Mouse (Mus musculus): ENCODE measurements at regions not wholly inside any gene's neighbourhood (a gene's known extent, or its start where the extent isn't known, plus 50 kb on each side); places are given as distances from the start of the nearest gene placed in this dataset.
"Not testable (repeated sequence)": the region's sequence is repeated elsewhere in the genome, so short reads cannot be mapped to it uniquely, and the experiment has no call there.

DNA sequence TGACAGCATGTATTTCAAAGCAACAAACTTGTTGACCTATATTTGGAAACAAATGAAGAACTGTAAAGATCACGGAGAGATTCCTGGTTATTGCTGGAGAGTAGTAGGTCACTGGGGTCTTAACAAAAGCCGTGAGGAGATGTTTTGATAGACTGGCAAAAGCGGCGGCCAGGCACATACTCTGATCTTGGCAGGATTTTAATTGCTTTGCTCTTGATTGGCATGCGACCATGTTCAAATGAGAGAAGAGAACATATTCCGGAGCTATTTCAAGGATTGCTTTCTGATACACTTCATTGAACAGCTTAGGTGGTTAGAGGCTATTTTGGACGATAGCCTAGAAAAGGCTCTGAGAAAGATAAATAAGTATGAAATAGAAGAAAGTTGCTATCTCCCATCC is 874.2 kb downstream of the Robo1 start:
- no peak for DNase-seq (ENCODE audit: low spot score)

DNA sequence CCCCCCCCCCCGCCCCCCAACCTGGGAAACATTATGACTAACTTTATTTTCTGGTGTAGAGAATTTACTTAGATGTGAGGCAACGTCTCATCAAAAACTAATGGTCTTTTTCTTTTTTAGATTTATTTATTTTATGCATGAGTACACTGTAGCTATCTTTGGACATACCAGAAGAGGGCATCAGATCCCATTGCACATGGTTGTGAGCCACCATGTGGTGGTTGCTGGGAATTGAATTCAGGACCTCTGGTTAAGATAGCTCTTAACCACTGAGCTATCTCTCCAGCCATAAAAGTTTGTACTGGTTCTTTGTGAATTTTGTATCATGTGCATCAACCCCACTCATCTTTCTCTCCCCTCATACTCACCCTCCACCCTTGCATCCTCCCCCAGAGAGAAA is 847.3 kb downstream of the Robo1 start:
- no peak for DNase-seq (ENCODE audit: low spot score)

DNA sequence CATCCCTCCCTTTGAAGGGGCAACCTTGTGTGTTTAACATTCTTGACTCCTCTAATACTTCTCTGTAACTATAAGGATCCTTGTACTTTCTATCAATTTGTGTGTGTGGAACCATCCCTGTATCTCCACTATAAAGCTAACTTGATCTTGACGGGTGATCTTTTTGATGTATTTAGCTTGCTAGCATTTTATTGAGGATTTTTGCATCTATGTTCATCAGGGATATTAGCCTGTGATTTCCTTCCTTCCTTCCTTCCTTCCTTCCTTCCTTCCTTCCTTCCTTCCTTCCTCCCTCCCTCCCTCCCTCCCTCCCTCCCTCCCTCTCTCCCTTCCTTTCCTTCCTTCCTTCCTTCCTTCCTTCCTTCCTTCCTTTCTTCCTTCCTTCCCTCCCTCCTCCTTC is 819.8 kb downstream of the Robo1 start:
- DNase-seq (ENCODE audit: low spot score) = not testable (repeated sequence)

DNA sequence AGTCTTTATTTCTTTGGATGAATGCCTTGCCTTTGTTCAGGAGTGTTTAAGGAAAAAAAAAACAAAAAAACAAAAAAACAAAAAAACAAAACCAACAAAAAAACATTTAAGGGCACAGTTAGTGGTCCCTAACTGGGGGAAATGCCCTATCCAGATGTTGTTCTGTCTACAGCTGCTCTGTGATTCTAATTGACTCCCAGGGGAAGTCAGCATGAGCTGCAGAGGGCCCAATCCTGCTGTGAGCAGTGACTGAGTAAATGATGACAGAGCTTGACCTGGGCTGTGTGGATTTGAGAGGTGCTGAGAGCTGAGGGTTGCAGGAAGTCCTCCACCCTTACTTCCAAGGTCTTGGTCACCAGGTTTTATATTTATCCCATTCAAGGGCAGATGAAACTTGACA is 812.5 kb downstream of the Robo1 start:
- DNase-seq (ENCODE audit: low spot score) = no peak

DNA sequence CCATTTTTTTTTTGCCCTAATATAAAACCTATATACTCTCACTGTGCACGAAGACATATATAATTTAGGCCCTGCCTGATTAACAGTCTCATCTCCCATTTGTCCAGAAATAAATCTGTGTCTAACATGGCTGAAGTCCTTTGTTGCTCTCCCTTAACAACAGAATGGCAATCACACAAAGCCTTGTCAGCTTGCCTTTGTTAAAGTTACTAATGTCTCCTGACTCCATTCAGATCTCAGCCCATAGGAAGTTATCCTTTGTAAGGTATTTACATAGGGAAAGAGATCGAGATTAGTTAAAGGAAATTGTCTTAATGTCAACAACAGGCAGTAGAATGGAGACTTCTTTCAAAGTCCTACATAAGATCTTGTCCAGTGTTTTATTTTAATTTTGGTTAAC is 809.2 kb downstream of the Robo1 start:
- no peak for DNase-seq (ENCODE audit: low spot score)

DNA sequence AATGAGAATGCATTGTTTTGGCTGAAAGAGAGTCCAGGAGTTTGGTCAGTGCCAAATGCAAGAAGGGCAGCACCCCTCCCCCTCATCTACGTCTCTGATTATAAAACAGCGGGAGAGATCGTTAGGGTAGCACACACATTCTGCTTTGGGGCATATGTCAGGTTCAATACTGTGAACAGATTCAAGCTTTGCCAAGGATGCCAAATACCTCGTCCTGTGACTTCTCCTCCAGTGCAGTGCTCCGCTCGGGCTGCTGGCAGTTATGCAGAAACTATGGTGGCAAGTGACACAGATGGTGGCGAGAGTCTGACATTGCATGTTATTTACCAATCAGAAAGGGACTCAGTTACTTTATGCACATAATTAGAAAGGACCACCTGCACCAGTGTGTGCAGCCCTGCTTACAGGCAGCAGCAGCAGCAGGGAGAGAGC is 799.9 kb downstream of the Robo1 start:
- DNase-seq (ENCODE audit: low spot score) = no peak

DNA sequence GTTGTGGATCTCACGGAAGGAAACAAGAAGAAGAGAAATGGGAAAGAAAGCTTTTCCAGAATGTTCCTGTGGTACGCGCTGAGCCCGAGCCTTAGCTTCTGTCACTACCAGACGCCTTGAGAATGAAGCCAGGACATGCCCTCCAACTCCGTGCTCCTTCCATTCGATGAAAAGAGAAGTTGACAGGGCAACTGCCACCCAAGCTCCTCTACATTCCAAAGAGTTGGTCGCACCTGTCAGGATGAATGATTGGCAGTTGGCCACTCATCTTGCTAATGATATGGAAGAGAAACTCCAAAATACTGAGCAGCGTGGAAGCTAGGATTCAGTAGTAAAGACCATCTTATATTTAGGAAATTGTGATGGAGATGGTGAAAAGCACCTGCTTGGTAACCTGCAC is 799.5 kb downstream of the Robo1 start:
- no peak for DNase-seq (ENCODE audit: low spot score)

DNA sequence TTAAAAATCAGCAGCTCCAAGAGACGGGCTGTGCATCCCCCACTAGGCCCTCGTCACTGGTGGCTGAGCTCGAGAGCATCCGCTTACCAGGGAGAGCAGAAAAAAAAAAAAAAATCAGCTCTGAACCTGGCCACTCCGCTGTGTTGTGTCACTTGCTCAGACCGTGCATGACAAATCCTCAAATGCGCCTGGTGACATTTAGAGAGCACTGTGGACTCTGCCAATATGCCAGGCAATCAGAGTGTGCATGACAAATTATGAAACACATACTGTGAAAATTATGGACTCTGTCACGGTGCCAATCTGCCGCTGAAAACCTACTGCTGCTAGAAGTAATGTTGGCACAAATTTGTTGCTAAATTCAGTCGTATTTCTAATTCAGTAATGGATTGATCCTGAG is 797.4 kb downstream of the Robo1 start:
- DNase-seq (ENCODE audit: low spot score) = no peak

DNA sequence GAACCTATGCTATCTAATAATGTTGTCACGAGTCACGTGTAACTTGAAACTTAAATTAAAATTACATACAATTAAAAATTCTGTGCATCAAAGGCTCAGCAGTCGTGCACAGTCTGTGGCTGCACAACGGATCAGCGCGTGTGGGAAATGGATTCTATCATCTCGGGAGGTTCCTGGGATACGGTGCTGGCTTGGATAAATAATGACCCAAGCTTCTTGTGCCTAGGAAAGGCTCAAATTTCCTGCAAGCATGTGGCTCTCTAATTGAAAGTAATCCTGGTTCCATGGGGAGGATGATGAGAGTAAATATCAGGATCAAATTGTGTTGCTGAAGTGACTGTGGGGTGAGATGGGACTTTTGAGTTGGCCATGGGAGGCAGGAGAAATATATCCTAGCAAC is 792.2 kb downstream of the Robo1 start:
- DNase-seq (ENCODE audit: low spot score) = no peak

DNA sequence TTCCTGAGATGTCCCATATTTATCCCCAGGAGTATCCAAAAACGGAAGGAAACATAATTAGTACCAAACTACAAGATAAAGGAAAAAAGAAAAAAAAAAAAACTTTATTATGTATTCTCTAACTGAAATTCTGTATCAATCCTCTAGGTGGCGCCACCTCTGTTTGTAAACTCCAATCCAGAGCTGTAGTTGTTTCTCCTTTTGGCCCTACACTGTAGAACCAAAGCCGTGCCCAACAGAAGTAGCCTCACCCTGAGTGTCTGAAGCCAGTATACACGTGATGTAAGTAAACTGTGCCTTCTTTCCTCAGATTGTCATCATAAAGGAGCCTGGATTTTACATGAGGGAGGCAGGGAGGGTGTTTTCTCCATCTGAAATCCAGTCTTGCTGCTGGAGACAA is 790.7 kb downstream of the Robo1 start:
- DNase-seq (ENCODE audit: low spot score) = no peak

DNA sequence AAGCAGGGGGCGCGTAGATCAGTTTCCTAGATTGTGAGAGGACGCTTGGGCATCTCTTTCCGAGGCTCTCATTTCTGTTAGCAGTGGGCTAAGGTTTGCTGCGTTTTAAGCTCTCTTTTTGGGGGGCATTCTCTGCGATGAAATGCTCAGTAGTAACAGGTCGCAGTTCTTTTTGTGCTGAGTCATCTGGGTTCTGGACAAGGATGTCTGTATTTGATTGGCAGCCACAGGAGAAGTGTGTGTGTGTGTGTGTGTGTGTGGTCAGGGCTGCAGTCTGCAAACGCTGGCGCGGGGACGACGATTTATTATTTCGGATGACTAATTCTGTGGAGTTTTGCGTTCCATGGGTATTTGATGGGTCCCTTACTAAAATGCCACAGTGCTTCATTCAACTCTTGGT is 789.1 kb downstream of the Robo1 start:
- DNase-seq (ENCODE audit: low spot score) = no peak

DNA sequence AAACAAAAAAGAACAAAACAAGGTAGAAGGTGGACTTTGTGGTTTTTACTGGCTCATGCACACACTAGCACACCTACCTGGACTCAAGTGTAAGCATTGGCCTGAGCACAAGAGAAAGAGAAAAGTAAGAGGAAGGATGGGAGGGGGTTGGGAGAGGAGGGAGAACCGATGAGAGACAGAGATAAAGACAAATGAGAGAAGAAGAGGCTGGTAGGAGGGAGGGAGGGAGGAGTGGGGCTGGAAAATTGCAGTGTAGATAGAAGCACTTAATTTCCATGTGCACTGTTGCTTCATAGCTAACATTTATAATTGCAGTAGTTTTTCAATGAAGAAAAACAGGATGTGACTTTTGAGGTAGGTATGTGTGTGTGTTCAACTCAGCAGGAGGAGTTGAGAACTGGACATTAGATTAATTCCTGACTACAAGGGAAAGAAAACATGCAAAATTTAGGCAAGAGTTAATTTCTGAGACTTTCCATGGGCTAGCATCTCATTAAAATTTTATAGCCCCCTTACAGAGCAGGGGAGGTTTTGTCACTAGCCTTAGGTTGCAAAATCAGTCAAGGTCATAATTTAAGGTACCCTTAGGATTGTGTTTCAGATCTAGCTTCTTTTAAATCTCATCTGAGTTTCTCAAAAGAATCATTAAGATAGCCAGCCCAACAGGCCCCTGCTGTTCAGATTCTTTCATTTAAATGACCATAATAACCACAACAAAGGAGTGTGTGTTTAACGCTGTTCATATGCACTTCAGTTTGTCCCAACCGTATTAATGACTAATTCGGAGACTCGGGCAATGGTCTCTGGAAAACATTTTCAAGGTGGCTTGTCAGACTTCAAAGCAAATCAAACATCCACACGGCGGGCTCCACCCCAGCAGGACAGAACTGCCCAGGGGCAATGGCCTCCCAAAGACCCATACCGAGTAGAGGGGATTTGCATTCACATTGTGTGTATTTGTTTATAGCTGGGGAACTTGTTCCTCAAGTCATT is 788.3 kb downstream of the Robo1 start:
- no peak for DNase-seq (ENCODE audit: low spot score)

Measured in heart, adult 8-10 months (tissue).